Mouse (Mus musculus) fat pad, adult 2 months (tissue): ENCODE data around the gene Mapk1ip1l.
A peak's percentile ranks its signal among the peaks of the same experiment; 100 is the strongest.
"Not testable (repeated sequence)": the region's sequence is repeated elsewhere in the genome, so short reads cannot be mapped to it uniquely, and the experiment has no call there.

Experiments
- DNase-seq: peaks from one replicate; pipeline ENCODE4 v3.0.0-alpha.2; 2011; ENCODE audit warnings: low read depth, low spot score; ENCODE audit errors: extremely low read depth

The Mapk1ip1l gene

DNA sequence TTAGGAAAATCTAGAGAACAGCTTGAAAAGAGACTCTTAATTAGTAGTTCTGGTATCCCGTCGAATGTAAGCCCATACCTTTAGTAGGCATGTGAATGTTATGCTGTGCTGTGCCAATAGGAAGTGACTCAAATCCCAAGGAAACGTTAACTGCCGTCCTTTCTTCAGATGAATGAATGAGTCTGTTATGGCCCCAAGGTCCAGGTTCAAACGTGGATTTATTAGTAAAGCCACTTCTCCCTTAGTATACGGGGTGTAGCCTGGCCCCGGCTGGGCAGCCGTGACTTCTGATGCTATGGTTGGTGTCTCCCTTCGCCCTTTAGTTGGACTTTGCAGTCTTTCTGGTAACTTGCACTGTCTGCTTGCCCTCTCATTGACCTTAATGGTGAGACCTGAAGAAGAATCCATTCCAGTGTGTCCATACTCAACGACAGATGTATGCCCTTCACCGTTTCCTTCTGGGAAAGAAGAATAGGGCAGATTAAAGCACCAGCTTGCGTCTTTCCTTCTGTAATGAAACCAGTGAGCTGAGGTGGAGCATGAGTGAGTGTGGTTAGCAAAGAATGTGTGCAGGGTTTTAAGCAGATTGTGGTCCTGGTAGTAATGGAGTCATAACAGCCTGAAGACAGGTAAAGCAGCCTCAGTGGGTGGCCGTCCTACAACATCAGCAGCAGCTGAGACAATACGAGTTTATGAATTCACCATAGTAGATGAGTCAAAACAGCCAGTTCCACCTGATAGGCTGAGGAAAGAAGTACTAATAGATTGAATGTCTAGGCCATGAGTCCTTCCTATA, 5.0 kb downstream of the Mapk1ip1l start:
- DNase-seq: no peak

DNA sequence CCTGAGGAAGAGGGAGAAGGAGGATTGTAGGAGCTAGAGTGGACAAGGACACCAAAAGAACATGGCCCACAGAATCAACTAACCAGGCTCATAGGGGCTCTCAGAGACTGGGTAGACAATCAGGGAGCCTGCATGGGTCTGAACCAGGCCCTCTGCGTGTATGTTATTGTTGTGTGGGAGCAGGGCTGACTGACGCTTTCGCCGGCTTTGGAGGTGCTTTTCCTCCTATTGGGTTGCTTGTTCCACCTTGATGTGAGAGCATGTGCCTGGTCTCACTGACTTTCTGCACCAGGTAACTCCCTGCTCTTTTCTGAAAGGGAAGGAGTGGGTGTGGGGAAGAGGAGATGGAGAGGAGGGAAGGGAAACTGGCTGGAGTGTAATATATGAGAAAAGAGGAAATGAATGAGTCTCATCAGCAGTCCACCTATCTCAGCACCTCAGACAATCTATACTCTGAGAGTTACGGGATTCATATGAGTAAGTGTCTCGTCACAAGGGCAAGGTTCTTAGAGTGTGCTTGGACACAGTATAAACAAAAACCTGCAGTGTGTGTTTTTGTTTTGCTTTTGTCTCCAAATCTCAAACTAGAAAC, 6.8 kb downstream of the Mapk1ip1l start:
- no peak for DNase-seq

DNA sequence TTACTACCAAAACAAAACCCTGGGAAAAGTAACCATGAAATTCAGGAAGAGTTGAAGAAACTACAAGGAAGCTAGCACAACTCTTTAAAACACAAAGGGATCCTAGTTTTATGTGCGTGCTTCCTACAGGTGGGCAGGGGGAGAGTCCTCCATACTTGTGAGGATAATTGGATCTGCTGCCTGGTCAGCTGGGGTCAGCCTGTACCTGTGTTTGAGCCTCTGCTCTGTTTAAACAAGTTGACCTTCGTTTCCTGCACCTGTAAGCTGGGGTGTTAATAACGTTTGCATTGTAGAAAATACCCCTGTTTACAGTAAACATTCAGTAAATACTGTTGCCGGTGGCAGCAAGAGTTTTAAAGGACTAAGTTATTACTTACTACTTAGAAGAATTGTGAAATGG, 7.9 kb downstream of the Mapk1ip1l start:
- no peak for DNase-seq

DNA sequence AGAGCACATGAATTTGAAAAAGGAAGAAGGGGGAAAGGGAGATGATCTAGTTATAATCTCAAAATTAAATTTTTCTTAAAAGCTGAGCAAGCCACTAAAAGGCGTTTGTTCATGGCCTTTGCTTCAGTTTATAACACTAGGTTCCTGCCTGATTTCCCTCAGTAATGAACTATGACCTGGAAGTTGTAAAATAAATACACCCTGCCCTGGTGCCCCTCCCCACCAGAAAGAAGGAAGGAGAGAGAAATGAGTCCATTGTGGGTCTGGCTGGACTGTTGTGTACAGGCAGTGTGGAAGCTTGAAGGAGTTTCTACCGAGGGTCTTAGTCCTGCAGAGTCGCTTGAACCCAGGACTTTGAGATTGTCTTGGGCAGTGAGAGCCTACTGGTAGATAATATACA, 9.6 kb downstream of the Mapk1ip1l start:
- no peak for DNase-seq

DNA sequence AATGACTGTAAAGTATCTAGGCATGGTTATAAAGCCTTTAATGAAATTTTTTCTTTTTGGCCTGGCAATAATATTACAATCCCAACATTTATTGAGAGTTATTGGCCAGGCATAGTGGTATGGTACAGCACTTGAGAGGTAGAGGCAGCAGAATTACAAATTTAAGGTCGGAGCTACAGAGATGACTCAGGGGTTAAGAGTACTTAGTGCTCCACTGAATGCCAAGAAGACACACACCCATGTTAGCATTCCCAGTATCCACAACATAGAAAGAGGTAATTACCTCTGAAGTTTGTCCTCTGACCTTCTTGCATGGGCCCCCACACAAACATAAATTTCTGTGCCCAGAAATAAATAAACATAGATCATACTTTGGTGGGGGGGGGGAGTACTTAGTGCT, 11.0 kb downstream of the Mapk1ip1l start:
- no peak for DNase-seq

DNA sequence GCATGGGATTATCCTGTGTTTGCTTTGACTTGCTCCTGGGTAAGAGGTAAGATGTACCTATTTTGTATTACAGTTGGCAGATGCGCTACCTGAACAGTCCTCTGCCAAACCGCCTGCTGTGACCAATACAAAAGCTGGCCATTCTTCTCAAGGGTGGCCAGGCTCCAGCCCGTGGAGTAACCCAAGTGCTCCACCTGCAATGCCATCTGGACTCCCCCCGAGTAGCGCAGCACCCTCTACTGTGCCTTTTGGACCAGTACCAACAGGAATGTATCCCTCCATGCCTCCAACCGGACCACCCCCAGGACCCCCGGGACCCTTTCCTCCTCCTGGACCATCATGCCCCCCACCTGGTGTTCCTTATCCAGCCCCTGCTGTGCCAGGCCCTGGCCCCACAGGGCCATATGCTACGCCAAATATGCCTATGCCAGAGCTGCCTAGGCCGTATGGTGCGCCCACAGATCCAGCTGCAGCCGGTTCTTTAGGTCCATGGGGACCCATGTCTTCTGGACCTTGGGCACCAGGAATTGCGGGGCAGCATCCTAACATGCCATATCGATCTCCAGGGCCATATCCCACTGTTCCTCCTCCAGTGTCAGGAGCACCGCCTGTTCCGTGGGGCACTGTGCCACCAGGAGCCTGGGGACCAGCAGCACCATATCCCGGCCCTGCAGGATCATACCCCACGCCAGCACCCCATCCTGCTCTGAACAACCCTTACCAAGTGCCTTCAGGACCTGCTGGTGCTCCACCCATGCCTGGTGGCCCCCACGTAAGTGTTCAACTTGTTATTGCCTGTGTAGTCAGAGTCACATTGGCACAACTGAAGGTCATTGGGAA, 12.5 kb downstream of the Mapk1ip1l start:
- DNase-seq: peak; percentile 33

DNA sequence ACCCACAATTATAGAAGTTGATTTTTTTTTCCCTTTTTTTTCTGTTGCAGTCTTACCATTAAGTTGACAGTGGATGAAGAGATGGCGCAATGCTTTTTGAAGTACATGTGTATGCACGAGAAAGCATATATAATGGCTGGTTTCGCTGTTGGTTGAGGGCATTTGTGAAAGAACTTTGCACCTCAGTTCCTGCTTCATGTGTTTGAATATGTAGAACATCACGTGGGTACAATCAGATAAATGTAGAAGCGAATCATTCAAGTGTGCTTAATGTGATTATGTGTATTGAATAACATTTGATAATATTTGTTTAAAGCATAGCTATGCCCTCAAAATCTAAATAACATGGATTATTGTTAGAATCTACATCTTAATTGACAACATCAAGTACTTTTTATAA, 21.3 kb downstream of the Mapk1ip1l start:
- DNase-seq: no peak

DNA sequence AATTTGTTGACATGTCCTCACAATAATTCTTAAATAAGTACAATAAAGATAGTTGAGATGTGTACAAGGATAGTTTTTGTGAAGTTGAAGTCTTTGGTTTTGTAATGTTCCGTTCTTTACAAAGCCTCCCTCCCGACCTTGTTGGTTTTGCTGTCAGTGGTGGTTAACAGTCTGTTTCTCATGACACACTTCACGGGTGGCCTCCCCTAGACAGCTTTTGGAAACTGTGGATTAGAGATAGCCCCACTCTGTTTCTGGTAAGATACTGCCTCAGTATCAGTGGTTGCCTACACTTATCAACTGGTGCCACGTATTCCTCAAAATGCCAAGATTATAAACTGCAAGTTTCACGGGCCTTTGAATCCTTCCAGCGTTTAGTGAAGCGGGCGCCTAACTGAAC, 23.5 kb downstream of the Mapk1ip1l start:
- DNase-seq: not testable (repeated sequence)

DNA sequence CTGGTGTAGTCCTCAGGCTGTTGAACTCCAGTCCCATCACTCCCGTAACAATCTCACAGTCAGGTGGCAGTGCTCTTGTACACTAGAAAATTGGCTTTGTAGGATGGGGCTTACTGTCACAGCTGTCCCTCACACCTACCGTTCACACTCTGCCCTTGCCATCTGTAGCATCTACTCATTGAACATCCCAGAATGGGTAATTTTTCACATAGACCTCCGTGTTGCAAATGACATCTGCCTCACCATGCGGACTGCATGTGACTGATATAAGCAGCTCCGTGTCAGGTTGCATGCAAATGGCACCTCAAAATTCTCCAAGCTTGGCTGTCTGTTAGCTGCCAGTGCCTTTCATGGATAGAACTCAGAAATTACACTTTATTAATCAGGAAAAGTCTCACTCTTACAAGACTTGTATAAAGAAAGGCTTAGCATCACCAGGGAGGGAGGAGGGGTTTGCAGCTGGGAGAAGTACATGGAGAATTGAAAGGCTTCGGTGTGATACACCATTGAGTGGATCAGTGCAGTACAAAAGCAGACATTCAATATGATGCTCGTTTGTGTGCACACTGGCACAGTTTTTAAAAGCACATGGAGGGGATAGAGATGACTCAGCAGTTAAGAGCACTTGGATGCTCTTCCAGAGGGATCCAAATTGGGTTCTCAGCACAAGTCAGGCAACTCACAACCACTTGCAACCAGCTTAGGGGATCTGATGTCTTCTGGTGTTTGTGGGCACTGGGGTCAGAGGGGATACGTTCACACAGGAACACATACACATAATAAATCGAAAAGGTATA, 28.1 kb downstream of the Mapk1ip1l start:
- DNase-seq: no peak

DNA sequence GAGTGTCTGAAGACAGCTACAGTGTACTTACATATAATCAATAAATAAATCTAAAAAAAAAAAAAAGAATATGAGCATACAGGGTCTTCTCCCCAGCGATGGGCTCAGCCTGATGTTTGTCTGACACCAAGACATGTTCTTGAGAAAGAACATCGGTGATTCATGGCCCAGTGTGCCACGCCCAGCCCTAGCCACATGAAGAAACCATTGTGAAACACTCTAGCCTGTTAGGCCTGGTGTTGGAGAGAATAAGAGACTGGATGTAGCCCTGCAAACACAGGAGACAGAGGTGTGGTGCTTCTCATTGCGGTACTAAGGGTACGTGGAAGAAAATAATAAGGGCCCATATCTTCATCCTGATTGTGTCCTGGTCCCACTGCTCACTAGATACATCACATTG, 29.3 kb downstream of the Mapk1ip1l start:
- DNase-seq: no peak

DNA sequence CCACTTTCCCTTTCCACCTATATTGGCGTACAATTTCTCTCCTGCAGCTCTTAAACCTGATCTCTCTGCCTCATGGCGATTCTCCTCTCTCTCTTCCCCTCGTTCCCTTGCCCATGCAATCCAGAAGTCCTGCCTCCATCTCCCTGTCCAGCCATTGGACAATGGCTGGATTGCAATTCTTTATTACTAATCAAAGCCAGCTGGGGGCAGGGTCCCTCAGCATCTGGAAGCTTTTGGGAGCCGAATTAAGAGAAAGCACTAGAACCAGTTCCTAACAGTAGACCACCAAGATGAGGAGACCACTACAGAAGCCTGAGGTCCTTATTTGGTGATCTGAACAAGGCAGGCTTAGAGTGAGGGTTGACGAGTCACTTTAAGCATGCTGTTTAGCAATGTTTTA, 33.9 kb downstream of the Mapk1ip1l start:
- no peak for DNase-seq

DNA sequence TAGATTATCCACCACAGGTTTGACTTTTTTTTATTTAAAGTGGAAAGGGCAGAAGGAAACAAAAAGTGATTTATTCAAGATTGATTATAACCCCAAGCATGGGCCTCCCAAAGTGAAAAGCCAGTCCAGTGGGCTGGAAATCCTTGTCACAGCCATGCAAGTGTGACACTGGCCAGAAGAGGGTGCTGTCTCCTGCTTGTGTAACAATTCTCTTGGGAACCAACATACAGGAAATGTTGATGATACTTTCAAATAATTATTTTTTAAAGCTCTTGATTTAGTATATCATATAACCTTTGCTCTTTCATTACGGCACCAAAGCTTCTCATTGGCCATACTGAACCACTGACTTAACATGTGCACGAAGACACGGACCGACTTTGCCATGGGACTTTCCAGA, 36.8 kb downstream of the Mapk1ip1l start:
- no peak for DNase-seq

DNA sequence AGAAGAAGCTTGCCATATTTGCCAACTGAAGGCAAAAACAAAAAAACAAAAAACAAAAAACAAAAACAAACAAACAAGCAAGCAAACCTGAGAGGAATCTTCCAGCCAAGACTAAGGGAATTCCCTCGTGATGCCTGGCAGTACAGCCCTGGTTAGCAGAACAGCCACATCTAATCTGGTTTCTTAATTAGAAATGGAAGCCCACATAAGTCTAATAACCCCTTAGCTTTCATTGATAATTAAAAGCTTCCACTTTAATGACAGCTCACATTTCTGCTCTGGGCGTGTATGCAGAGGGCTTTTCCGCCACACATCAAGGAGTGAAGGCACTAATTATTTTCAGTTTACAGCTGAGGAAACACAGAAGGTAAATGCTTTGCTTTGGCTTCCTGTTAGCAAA, 37.2 kb downstream of the Mapk1ip1l start:
- no peak for DNase-seq

DNA sequence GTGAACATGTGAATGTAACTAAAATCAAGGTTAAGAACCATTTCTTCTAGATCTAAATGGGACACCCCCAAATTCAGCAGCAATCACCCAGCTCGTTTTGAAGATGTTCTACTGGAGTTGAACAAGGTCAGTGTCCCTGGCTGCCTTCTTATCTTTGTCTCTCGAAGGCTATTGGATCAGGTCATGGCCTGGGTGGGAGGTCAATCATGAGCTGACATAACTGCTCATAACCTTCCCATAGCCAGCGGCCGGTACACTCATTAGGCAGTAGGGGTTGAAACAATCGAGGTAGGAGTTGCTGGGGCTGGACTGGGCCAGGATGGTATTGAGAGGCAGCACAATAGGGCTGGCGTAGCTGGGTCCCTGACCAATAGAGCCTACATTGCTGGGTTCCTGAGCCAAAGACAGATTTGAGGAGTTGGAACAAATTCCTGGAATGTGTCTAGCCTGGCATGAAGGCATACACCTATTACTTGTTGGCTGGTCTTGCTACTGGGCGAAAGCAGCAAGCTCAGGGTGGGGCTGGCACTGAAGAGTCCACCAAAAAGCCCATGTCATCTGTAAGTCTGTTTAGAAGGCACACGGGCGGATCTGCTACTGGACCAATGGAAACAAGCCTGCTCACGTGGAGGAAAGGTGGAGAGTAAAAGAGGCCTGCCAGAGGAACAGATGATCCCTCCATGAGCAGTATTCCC, 42.3 kb downstream of the Mapk1ip1l start:
- no peak for DNase-seq

DNA sequence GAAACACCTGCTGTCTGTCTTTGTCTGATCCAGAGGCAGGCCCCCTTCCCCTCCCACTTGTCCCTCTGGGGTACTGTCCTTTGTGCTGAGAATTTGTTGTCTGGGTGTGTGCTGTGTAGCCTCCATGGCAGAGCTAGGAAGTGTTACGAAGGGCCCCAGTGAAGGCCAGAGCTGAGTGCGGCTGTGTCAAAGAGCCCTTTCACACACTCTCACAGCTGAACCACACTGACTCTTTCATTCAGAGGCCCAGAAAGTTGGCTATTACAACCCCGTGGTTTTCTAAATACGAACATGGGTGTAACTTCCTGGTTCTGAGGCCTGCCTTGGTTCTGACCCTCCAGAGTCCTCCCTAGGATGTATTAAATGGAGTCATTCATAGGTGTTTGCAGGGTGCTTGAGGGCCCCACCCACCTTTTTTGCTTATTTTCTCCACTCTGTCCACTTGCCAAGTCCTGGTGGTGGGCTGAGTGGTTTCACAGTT, 43.8 kb downstream of the Mapk1ip1l start:
- no peak for DNase-seq

DNA sequence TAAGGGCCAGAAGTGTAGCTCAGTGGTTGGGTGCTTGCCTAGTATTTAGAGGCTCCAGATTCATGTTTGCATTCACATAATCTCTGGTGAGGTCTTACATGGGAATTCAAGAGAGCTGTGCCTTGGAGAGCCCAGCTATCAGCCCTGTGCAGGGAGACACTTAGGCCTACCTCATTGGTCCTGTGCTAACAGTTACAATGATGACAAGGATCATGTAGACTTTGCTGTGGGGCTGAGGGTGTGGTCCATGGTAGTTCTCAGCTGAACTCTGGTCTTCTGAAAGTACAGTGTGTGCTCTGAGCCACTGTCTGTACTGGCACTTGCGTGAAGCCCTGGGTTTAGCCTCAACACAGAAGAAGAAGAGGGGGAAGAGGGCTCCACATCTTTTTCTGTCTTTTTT, 48.6 kb downstream of the Mapk1ip1l start:
- no peak for DNase-seq

DNA sequence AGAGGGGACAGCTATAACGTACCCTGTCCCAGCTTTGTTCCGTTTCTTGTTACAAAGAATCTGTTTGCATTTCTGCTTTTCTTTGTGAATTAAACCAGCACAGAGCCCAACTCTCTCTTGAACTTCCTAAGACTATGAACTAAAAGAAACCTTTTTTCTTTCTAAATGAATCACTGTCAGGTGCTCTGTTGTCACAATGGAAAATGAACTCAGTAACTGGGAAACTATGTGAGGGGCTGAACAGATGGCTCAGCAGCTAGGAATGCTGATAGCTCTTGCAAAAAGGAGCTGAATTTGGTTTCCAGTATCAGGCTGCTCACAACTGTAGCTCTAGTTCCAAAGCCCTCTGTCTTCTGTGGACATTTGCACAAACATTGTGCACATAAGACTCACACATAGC, 52.9 kb downstream of the Mapk1ip1l start:
- DNase-seq: no peak

DNA sequence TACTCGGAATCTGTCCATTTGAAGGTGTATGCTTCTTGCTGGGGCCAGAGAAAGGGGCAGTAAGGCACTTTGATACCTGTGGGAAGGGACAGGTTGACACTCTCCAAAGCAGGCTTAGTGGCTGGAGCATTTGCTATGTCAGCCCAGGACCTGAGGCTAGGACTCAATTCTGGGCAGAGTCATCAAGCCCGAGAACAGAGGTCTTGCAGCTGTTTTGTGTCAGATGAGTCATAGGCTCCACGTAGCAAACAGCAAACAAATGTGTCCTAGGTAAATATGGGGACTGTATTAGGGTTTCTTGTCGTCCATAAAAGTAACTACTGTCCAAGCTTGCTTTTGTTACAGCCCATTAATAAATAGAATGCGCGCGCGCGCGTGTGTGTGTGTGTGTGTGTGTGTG, 54.2 kb downstream of the Mapk1ip1l start:
- no peak for DNase-seq

DNA sequence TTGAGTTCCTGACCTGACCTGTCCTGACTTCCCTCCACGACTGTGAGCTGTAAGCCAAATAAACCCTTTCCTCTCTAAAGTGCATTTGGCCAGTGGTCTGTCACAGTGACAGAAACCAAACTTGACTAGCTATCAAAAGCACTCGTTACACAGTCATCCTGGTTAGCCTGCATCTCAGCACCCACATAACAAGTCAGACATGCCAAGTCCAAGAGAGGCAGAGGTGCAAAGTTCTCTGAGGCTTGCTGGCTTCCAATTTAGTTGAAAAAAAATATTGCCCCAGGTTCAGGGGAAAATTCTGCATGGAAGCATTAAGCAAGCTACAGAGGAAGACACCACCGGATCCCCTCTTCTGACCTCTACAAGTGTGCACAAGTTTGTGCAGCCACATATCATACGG, 55.2 kb downstream of the Mapk1ip1l start:
- DNase-seq: no peak

DNA sequence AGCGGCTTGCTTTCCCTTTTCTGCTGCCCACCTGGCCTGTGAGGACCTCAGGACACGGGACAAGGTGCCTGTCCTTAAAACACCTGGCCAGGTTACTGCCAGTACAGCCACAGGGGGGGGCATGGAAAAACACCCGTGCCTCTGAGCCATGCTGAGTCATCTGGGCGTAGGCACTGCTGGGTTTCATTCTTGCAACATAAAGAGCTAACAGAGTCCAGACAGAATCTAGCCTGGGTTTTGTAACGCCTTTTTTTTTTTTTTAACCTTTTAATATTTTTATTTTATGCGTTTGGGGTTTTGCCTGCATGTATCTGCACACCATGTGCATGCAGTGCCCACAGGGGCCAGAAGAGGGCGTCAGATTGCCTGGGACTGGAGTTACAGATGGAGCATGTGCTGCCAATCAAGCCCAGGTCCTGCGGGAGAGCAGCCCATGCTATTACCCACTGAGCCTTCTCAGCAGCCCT, 56.1 kb downstream of the Mapk1ip1l start:
- peak; percentile 76 for DNase-seq
